Mouse (Mus musculus) kidney, adult 2 months (tissue): ENCODE results near the gene Grin2b. TPM values are rescaled to one million over a fixed set of nuclear protein-coding genes. Genes with fewer than 3 reads are reported as not detected.

Experiments
- DNase-seq: peaks from one replicate; pipeline ENCODE4 v3.0.0; 2021
- H3K27ac ChIP-seq: fragments of 200-500 bp; 2 replicates; pipeline ENCODE4 v1.5.1; 2012; ENCODE audit warnings: low read depth, low read length, control low read depth, inconsistent platforms; ENCODE audit not compliant: insufficient read depth
- H3K27me3 ChIP-seq: fragments of 200-500 bp; replicated peaks from 2 replicates; pipeline ENCODE4 v1.6.1; 2012; ENCODE audit warnings: mild to moderate bottlenecking, moderate library complexity, low read length, inconsistent platforms; ENCODE audit not compliant: control insufficient read depth, insufficient read depth
- H3K36me3 ChIP-seq: fragments of 200-500 bp; 2 replicates; pipeline ENCODE4 v1.6.1; 2012; ENCODE audit warnings: mild to moderate bottlenecking, moderate library complexity, low read length, inconsistent platforms; ENCODE audit not compliant: control insufficient read depth, insufficient read depth
- H3K4me1 ChIP-seq: fragments of 200-500 bp; 2 replicates; pipeline ENCODE4 v1.6.1; 2011; ENCODE audit warnings: low read length; ENCODE audit not compliant: control insufficient read depth, insufficient read depth
- H3K4me3 ChIP-seq: fragments of 200-500 bp; 2 replicates; pipeline ENCODE4 v1.5.1; 2011; ENCODE audit warnings: mild to moderate bottlenecking, low read depth, low read length, control low read depth; ENCODE audit not compliant: insufficient read depth
- CTCF ChIP-seq: fragments of 200-500 bp; conservative IDR thresholded peaks from 2 replicates; pipeline ENCODE4 v1.5.1; 2011; ENCODE audit warnings: low read depth, mild to moderate bottlenecking, control low read depth, low read length, moderate library complexity, mixed read lengths; ENCODE audit not compliant: insufficient read depth, insufficient read length
- POLR2A ChIP-seq: fragments of 200-500 bp; IDR thresholded peaks from one replicate; pipeline ENCODE4 v1.6.1; 2011; ENCODE audit warnings: low read depth, low read length, control low read depth
- WGBS: fragments of 180-500 bp; shearing (Covaris S2); methylation state at CpG from one replicate; pipeline ENCODE4 v1.1.7; 2018; 5-methylcytosine and 5-hydroxymethylcytosine counted together
- polyA plus RNA-seq: library from polyadenylated mRNA; depleted of rRNA; stranded (reverse); fragments of >200 nt; gene quantifications from 2 replicates; pipeline ENCODE4 v1.2.3, GENCODE M21; 2012

Grin2b gene
- polyA plus RNA-seq, 1 experiment, result not detected

- Histone ChIP-seq H3K36me3 (no peaks in the 10 kb centered on the region), H3K27me3 (no peaks in the 10 kb centered on the region), H3K27ac (no peak overlapping the region), H3K4me1 (no peaks in the 10 kb centered on the region), H3K4me3 (no peak overlapping the region)
- 83% methylated on average over 4 of the region's 4 CpGs for WGBS
- no peak for DNase-seq
- TF ChIP-seq CTCF, result no peak
- TF ChIP-seq POLR2A, result no peak
These were observed 162.3 kb downstream of the Grin2b start for GRCm38 (mm10) chr6:136011038-136011311.

GRCm38 (mm10) chr6:136010290-136011037 is 162.8 kb downstream of the Grin2b start:
- no peak for TF ChIP-seq POLR2A
- Histone ChIP-seq H3K36me3 (no peaks in the 10 kb centered on the region), H3K27me3 (no peaks in the 10 kb centered on the region), H3K27ac (no peak overlapping the region), H3K4me1 (no peaks in the 10 kb centered on the region), H3K4me3 (no peak overlapping the region)
- peak; percentile 3 for DNase-seq
- WGBS, result 61% methylated on average over 7 of the region's 7 CpGs

- WGBS, result 76% methylated on average over 6 of the region's 6 CpGs
- no peak for DNase-seq
- no peaks in the 10 kb centered on the region for H3K36me3 ChIP-seq
These were observed 165.2 kb downstream of the Grin2b start for GRCm38 (mm10) chr6:136008120-136008519.

GRCm38 (mm10) chr6:135994691-135995090 is 178.6 kb downstream of the Grin2b start:
- WGBS, result 43% methylated on average over 7 of the region's 7 CpGs
- H3K4me3 ChIP-seq, result no peak overlapping the region
- peak; percentile 60 for DNase-seq
- no peak overlapping the region for H3K27ac ChIP-seq
- H3K4me1 ChIP-seq, result no peaks in the 10 kb centered on the region
- H3K36me3 ChIP-seq, result no peaks in the 10 kb centered on the region
- no peaks in the 10 kb centered on the region for H3K27me3 ChIP-seq
- no peak for TF ChIP-seq POLR2A
- no peak for TF ChIP-seq CTCF

More at GRCm38 (mm10) chr6:136008120-136008519, 165.2 kb downstream of the Grin2b start:
- Histone ChIP-seq H3K27me3 (no peaks in the 10 kb centered on the region), H3K27ac (no peak overlapping the region), H3K4me1 (no peaks in the 10 kb centered on the region), H3K4me3 (no peak overlapping the region)
- no peak for TF ChIP-seq CTCF
- no peak for TF ChIP-seq POLR2A

- DNase-seq, result no peak
- TF ChIP-seq CTCF, result no peak
- TF ChIP-seq POLR2A, result no peak
- Histone ChIP-seq H3K4me3 (no peak overlapping the region), H3K27me3 (no peaks in the 10 kb centered on the region), H3K27ac (no peak overlapping the region), H3K36me3 (no peaks in the 10 kb centered on the region), H3K4me1 (no peaks in the 10 kb centered on the region)
- WGBS, result 67% methylated on average over 3 of the region's 3 CpGs
These were observed 179.4 kb downstream of the Grin2b start for GRCm38 (mm10) chr6:135993897-135994296.

- no peak for DNase-seq
- TF ChIP-seq POLR2A, result no peak
- TF ChIP-seq CTCF, result no peak
- no peaks in the 10 kb centered on the region for H3K36me3 ChIP-seq
- H3K27ac ChIP-seq, result no peak overlapping the region
- H3K4me1 ChIP-seq, result no peaks in the 10 kb centered on the region
- WGBS, result 80% methylated on average over 11 of the region's 11 CpGs
- H3K27me3 ChIP-seq, result no peaks in the 10 kb centered on the region
- no peak overlapping the region for H3K4me3 ChIP-seq
These were observed 179.9 kb downstream of the Grin2b start for GRCm38 (mm10) chr6:135993378-135993777.

GRCm38 (mm10) chr6:135976106-135976505 is 197.2 kb downstream of the Grin2b start:
- TF ChIP-seq POLR2A, result no peak
- TF ChIP-seq CTCF, result no peak
- no peak overlapping the region for H3K27ac ChIP-seq
- no peak for DNase-seq
- H3K4me1 ChIP-seq, result no peaks in the 10 kb centered on the region
- WGBS, result 40% methylated on average over 3 of the region's 3 CpGs
- H3K36me3 ChIP-seq, result no peaks in the 10 kb centered on the region
- no peak overlapping the region for H3K4me3 ChIP-seq
- no peaks in the 10 kb centered on the region for H3K27me3 ChIP-seq
